Mouse (Mus musculus): ENCODE results near the gene Pfdn6. TPM values are rescaled to one million over a fixed set of nuclear protein-coding genes. Genes with fewer than 3 reads are reported as not detected.
"Not testable (repeated sequence)": the region's sequence is repeated elsewhere in the genome, so short reads cannot be mapped to it uniquely, and the experiment has no call there.

Pfdn6 gene
- 100 to 1,000 TPM in 1 of 4 experiments, 10 to 100 TPM in 3; 74.1 to 119 (median 79.6) TPM for total RNA-seq (2022)

DNA sequence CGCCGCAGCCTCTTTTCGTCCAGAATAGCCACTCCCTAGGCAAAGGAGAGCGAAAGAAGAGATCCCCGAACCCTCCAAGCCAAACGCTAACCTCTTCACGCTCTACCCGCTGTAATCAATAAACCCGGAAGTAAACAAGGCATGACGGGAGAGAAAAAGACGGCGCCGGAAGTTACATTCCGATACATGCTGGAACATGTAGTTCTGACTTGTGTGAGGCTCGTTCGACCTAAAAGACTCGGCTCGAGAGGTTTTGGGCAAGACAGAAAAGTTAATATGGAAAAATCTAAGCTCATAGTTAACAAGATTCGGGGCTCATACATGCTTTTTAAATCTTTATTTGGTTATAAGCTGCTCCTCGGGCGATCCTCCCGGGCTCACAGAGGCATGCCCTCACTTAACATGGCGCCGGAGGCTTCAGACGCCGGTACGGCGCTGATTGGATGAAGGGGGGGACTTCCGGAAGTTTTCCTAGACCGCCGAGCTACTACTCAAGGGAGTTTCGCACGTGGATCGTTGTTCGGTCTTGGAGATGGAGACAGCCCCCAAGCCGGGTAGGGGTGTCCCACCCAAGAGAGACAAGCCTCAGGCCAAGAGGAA is at the start of gene Pfdn6, which contains the start of gene Wdr46:
Pfdn6 (minus strand) TSS at position 138 of the 600 bp plus-strand sequence.
Wdr46 (plus strand) TSS at position 455 of the 600 bp plus-strand sequence.
- no peak for DNase-seq

DNA sequence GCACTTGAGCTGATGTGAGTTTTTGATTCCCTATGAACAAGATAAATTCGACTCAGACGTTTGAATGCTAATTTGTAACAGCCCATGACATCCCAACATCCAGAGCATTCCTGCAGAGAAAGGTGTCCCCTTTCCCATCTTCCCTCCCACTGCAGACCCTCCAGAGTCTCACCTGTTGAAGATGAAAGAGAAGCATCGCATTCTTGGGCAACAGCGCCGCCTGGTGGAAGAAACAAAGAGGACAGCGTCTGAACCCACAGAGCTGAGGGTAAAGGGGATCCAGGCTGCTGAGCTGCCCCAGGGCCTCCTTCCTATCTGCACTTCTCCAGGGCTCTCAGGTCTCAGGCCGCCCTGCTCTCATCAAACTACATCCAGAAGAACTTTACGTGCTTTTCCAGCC is 42.0 kb upstream of the Pfdn6 start:
- DNase-seq, result not testable (repeated sequence)

DNA sequence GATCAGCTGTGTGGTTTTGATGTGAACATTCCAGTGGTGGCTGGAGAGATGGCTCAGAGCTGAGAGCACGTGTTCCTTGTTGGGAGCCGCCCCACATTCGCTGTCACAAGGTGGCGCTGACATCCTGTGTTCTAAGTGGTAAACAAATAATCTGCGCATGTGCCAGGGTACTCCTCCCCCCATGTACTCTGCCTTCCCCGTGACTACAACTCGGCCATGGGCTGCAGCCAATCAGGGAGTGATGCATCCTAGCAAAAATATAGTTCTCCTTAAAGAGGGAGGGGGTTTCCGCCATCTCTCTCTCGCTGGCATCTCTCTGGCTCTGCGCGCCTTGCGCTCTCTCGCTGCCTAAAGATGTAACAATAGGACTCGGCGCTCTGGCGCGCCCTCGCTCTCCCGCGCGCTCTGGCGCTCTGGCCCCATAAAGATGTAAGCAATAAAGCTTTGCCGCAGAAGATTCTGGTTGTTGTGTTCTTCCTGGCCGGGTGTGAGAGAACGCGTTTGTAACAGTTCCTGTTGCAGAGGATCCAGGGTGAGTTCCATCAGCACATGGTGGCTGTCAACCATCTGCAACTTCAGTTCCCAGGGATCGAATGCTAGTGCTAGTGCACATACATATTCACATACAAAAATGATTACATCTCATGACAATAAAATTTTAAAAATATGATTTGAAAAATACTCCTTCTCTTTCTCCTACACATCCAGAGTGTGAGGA is 41.2 kb upstream of the Pfdn6 start:
- DNase-seq, result peak; percentile 89

DNA sequence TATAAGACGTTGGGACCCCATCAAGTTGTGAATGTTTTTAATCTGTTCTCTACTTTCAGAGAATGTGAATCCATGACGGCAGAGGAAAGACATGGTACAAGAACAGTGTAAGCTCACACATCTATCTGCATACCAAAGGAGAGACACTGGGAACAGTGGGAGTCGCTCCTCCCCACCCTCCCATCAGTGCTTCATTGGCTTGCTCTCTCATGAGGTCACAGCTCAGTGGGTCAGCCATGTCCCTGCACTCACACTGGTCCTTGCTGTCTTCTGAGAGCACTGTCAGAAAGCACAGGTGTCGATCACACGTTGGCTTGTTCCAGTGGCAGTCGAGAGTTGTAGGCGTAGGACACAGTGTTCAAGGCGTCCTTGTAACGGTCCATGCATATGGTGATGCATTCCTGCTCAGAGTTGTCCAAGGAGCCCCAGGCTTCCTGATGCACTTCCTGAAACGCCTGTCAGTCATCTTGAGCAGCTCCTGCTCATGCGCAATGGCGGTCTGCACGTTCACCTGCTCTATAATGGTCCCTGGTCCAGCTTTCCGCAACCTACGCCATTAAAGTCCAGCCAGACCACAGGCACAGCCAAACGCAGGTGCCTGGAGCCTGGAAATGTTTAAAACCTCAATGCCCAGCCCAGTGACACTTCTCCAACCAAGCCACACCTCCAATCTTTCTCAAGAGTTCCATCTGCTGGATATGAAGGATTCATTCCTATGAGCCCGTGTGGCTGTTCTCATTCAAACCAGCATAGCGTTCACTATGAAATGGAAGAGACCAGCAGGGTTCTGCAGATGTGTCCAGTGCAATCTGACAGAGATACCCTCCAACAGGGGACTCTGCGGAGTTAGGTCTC is 40.3 kb upstream of the Pfdn6 start:
- DNase-seq, result no peak

DNA sequence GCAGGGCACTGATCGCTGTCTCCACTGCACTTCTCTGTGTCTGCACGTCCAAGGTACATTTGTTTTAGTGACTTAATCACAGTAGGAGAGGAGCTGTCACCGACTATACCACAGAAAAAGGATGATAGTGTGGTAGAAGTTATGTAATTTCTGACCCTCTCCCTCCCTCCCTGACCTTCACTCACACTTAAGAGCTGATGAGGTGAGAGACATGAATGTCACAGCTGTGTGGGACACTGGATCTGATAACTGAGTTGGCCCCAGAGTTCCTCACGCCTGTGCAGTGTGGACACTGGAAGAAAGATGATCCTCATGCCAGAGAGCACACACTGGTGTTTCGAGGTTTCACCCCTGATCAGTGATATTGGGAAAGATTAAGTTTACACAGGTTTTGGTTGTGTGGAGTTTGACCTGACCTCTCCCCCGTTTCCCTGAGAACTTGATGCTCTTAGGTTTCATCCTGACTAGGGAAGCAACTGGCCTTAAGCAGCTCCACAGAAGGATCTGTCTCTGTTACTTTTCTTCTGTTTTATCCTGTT is 39.4 kb upstream of the Pfdn6 start:
- DNase-seq, result no peak

DNA sequence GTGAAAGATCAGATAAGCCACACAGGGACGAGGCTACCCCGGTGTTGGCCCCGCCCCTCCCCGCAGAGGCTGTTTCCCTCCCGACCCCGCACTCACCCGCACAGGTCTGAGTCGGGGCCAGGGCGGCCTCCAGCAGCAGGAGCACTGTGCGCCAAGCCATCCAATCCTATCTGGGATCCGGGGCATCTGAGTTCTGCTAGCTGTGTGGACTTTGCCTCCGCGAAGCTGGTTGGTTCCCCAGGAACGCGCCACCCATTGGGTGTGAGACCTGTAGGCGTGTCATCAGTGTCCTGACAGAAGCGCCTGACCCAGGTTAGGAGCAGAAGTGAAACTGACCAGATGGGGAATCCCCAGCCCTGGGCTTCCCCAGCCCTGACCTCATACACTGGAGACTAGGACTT is 38.5 kb upstream of the Pfdn6 start:
- DNase-seq, result peak; percentile 87

DNA sequence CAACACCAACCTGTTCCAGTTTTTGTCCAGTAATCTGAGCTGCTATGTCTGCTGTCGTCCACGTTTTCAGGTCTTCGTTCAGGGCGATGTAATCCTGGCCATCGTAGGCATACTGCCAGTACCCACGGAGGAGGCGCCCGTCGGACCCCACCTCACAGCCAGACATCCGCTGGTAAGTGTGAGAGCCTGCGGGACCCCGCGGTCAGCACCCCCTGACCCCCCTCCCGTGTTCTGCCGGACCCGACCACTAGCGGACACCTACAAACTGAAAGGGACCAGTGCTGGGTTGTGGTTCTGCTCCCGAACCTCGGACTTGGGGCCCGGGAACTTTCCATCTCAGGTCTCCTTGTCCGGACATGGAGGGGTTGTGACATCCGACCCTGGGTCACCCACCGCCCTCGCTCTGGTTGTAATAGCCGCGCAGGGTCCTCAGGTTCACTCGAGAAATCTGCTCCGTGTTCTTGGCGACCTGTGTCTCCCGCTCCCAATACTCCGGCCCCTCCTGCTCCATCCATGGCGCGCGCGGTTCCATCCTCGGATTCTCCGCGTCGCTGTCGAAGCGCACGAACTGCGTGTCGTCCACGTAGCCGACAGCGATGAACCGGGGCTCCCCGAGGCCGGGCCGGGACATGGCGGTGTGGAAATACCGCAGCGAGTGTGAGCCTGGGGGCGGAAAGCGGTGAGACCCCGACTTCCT is 37.9 kb upstream of the Pfdn6 start:
- DNase-seq, result no peak

DNA sequence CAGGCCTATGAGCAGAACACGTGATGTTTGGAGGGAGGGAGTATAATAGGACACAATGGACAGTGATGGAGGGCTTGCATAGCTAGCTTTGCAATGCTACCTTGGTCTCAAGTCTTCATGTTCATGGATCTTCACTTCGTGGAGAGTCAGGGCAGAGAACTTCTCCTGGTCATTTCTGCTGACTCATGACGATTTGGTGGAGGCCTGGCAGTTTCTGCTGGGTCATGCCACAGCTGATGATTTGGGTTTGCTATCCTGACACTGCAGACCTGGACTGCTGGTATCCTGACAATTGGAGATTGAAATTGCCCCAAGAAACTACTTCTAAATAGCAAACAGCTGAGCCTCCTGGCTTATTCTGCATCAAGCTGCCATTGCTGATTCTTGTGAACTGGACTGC is 33.4 kb upstream of the Pfdn6 start:
- no peak for DNase-seq

DNA sequence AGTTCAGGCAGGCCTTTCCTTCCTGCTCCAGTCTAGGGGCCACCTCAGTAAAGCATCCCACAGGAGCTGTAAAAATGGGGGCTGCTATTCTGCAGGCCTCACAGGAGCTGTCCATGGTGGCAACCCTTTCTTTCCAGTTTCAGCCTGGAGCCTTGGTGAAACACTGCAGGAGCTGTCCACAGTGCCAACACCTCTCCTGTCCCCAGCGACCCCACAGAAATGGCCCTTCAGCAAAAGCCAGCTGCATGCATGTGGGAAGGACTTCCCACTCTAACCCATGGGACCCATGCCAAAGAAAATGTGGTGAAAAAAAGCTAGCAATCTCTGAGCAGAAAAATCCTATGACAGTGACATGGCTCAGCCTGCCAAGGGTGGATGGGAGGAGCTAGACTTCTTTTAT is 32.5 kb upstream of the Pfdn6 start:
- DNase-seq, result no peak

DNA sequence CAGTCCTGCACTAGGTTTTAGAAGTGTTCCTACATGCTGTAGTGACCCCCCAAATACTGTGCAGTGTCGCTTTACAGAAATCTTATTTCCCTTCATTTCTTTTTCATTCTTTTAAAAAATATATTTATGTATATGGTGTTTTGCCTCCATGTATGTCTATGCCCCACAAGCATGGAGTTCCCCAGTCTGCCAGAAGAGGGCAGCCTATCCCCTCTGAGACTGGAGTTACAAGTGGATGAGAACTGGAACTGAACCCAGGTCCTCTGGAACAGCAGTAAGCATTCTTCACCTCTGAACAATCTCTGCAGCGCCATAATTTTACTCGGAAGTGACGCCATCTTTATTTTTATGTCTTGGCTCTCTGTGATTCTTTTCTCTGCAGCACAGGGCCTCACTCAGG is 29.3 kb upstream of the Pfdn6 start:
- DNase-seq, result no peak

DNA sequence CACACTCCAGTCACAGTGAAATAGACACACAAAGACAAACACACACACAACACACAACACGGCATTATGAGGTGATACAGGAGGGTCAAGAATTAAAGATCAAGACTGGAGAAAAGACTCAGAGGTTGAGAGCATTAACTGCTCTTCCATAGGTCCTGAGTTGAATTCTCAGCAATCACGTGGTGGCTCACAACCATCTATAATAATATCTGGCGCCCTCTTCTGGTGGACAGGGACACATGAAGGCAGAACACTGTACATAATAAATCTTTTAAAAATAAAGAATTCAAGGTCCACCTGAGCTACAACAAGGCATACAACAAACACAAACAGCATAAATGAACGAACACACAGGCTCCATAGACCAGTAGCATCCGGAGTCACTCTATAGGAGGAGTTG is 28.8 kb upstream of the Pfdn6 start:
- no peak for DNase-seq

DNA sequence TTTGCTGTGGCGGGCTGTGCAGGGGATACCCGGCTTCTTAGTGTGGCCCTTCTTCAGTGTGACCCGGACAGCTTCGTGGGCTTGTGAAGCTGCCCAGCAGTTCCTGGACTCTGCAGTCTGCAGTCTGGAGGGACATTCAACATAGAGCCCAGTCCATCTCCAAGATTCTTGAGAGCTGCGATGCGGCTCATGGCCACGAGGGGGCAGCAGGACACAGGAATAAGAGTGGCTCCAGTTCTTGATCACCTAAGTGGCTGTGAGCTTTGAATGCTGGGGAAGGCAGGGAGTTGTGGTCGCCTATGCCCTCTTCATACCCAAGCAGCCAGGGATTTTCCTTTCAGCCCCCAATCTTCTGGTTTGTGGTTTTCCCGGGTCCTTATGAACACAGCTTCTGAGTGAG is 28.3 kb upstream of the Pfdn6 start:
- DNase-seq, result no peak

DNA sequence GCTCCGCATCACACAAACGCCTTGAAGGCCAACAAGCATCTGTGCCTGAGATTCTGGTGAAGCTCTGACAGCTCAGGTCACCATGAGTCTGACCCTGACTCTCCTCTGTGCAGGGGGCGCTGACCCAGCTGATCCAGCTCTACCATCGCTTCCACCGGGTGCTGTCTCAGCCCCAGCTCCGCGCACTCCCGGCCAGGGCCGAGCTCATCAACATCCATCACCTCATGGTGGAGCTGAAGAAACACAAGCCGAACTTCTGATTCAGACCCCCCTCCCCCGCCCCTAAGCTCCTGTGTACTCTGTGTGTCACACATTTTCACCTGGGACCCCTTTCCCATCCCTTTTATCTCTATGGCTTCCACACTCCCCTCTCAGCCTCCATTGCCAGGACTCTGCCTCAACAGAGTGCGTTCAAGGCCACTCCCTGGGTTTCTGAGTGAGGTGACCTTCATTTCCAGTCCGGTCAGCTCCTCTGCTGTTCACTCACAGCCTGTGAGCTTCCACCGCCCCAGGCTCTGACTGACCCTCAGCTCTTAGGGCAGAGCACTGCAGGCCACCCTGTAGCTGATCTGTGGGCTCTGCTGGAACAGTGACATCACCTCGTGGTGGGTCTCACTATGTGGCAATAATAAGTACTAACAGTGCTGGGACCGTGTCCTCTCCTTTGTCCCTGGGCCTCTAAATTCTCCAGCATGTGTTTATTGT is 25.9 kb upstream of the Pfdn6 start:
- DNase-seq, result no peak

DNA sequence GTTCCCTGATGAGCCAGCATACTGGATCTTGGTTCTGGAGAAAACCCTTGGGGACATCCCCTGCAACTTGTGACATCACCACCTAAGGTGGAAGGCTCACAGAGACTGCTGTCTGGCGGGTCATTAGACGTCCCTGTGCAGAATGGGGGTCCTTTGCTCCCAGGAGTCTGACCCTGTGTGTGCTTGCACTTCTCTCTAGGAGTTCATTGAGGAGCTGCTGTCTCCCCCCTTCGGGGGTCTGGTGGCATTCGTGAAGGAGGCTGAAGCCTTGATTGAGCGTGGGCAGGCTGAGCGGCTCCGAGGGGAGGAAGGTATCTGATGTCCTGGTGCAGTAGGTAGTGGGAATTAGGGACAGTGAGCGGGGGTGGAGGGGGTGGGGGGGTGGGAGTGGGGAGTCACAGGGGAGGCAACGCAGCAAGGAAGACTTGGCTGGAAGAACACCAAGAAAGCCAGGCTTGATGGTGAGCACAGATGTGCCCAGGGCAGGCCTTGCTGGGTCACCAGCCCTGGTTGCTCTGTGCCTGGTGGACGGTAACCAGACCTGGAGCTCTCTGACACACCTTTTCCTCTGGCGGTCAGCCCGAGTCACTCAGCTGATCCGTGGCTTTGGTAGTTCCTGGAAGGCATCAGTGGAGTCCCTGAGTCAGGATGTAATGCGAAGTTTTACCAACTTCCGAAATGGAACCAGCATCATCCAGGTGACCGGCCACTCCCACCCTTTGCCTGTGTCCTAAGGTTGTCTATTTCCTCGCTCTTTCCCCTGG is 25.1 kb upstream of the Pfdn6 start:
- no peak for DNase-seq

DNA sequence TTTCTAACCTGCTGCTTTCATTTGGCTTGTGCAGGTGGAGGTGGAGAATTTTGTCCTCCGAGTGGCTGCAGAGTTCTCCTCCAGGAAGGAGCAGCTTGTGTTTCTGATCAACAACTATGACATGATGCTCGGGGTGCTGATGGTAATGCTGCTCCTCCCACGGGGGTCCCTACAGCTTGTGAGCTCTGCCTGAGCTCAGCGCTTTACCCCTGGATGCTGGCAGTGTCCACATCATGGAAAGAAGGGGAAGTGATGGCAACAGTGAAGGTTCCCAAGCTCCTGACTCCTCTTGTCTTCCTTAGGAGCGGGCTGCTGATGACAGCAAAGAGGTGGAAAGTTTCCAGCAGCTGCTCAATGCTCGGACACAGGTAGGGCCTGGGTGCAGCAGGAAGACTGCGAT is 22.7 kb upstream of the Pfdn6 start:
- no peak for DNase-seq

DNA sequence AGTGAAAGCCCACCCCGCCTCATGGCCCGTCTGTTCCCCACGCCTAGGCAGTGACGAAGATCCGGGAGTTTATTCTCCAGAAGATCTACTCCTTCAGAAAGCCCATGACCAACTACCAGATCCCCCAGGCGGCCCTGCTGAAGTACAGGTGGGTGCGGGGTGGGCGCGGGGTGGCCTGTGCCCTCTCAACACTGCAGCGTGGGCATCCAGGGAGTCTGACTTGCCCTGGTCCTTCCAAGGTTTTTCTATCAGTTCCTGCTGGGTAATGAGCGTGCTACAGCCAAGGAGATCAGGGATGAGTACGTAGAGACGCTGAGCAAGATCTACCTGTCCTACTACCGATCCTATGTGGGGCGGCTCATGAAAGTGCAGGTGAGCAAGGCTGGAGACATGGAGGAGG is 19.8 kb upstream of the Pfdn6 start:
- no peak for DNase-seq

DNA sequence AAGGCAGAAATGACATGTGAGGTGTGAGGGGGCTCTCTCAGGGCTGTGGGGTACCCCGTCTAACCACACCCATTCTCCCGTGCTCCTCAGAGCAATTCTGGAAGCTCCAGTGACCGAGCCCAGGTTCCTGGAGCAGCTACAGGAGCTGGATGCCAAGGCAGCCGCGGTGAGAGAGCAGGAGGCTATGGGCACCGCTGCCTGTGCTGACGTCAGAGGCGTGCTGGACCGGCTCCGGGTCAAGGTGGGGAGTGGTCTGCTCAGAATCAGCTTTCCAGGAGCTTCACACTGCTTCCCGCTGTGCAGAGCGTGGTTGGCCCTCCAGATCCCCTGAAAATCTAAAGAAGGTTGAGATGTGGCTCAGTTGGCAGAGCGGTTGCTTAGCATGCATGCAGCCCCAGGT is 19.0 kb upstream of the Pfdn6 start:
- DNase-seq, result no peak

DNA sequence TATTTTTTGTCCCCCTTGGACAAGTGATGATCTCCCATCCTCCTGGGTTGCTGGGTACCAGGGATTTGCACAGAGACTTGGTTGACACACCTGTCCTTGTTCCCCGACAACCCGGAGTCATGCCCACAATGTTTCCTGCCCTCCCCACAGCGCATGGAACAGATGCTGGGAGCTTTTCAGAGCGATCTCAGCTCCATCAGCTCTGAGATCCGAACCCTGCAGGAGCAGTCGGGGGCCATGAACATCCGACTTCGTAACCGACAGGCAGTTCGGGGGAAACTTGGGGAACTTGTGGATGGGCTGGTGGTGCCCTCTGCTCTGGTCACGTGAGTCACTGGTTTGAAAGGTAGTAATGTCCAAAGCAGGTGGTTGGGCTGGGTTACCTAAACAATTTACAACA is 18.3 kb upstream of the Pfdn6 start:
- no peak for DNase-seq

DNA sequence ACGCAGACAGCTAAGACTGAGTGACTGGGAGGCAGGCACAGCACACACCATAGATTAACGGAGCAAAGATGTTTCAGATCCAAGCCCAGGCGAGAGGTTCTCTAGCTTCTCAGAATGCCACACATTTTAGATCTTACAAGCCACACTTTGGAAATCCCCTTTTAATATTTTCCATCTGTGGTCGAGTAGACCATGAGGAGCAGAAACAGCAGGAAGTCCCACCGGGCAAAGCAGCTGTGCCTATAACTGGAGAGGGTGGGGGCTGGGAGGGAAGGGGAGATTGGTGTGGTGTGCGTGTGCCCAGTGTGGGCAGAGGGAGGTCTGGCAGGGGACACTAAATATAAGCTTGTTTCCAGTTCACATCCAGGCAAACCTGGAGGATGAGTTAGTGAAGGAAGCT is 17.4 kb upstream of the Pfdn6 start:
- DNase-seq, result no peak

DNA sequence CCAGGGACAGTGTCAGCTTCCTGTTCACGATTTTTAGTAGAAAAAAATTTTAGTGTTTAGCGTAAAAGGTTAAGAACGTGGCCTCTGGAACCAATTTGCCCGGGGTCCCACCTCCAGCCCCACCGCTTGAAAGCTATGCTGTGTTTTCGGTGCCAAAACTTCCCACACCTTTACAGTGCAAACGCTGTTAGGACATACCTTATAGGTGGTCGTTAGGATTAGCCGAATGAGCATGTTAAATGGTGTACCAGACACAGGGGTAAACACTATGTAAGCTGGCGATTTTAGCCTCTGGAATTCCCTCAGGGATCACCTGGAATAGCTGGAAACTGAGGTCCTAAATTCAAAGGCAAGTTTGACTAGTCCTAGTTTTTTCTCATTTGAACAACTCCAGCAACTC is 16.2 kb upstream of the Pfdn6 start:
- DNase-seq, result no peak

DNA sequence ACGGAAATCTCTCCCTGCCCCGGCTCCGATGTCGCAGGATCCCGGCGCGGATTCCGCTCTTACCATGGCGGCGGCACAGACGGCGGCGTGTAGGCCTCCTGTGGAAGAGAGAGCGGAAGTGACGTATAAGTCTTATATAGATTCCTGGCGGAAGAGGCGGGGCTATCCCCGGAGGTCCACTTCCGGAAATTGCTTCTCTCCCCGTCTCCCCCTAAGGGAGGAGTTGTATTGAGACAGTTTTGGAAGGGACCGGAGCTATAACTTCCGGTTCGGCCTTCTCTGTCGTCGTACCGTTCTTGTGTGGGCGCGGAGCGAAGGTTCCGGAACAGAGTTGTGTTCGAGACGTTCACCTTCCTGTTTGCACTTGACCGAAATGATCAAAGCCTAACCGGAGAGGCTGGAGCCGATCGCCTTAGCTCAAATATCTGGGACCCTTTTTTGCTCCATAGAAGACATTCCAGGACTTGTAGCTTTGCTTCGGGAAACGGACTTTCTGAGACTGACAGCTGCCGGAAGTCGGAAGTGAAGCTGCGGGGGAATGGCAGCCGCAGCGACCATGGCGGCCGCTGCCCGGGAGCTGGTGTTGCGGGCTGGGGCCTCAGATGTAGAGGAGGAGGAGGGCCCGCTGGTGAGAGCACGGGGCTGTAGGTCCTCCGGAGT is 15.5 kb upstream of the Pfdn6 start, which contains the start of the genes Vps52 and Rps18:
Vps52 (plus strand) TSS at position 258 of the 660 bp plus-strand sequence.
Rps18 (minus strand) TSS at position 447 of the 660 bp plus-strand sequence.
- DNase-seq, result peak; percentile 96

Measured in adrenal gland, adult 8-10 months (tissue).